Mouse (Mus musculus): ENCODE measurements around the gene Cebpb. TPM values are rescaled to one million over a fixed set of nuclear protein-coding genes. Genes with fewer than 3 reads are reported as not detected.

Gene Cebpb
- total and polyA plus RNA-seq, 3 experiments, result 9.9 to 10.7 TPM; not detected in 1

- TF ChIP-seq ZNF384 (IDR thresholded peaks at IDR 0.05; ENCODE audit: low read depth, low read length) (no peak), ZC3H11A (IDR thresholded peaks at IDR 0.05; ENCODE audit: low read depth, low read length) (no peak), MYC (IDR thresholded peaks at IDR 0.05; ENCODE audit: low read depth, low read length) (no peak), MEF2A (IDR thresholded peaks at IDR 0.05; ENCODE audit: extremely low read depth, insufficient replicate concordance, low read depth, low read length, poor library complexity, severe bottlenecking) (no peak)
- no peaks in the 10 kb centered on the region for H3K9me3 ChIP-seq (replicated peaks; ENCODE audit: insufficient read depth, low read length)
- no peaks in the 10 kb centered on the region for H3K27me3 ChIP-seq (ENCODE audit: control insufficient read depth in 1 of 2, insufficient read depth in 2 of 2, low read length in 2 of 2)
- peak overlapping the region; percentile 82 for H3K9ac ChIP-seq (ENCODE audit: control insufficient read depth, low read depth, low read length, poor library complexity, severe bottlenecking)
- peak overlapping the region; percentile 73 to 96; a peak in 3 of 4 replicates for H3K4me3 ChIP-seq (ENCODE audit: control insufficient read depth in 1 of 2, insufficient read depth in 1 of 2, low read depth in 2 of 2, low read length in 2 of 2)
- peaks cover 30% of the 10 kb centered on the region for H3K79me2 ChIP-seq (ENCODE audit: control insufficient read depth, insufficient read depth, low read length, poor library complexity)
- peaks cover 11 to 27% of the 10 kb centered on the region in 2 experiments for H3K4me1 ChIP-seq (ENCODE audit: control insufficient read depth in 1 of 2, insufficient read depth in 2 of 2, low read length in 2 of 2)
- no peak overlapping the region for H3K27ac ChIP-seq (ENCODE audit: control insufficient read depth, low read depth, low read length)
- DNase-seq (ENCODE audit: low read depth, low spot score), result peak; percentile 34
- H3K36me3 ChIP-seq (ENCODE audit: control insufficient read depth in 1 of 2, insufficient read depth in 2 of 2, low read length in 2 of 2), result peaks cover 2 to 19% of the 10 kb centered on the region in 2 experiments; a peak in 3 of 4 replicates
These were observed 603 bp upstream of the Cebpb start for GRCm38 (mm10) chr2:167688126-167688497.

GRCm38 (mm10) chr2:167689501-167690218, 945 bp downstream of the Cebpb start, which contains the start of gene Tmem189:
Gene Tmem189, minus strand, starts transcription at chr2:167689822.
- Histone ChIP-seq H3K27ac (ENCODE audit: control insufficient read depth, low read depth, low read length) (peak within 1 kb of the TSS; percentile 77), H3K79me2 (ENCODE audit: control insufficient read depth, insufficient read depth, low read length, poor library complexity) (peaks cover 30% of the 10 kb centered on the region), H3K9ac (ENCODE audit: control insufficient read depth, low read depth, low read length, poor library complexity, severe bottlenecking) (peak within 1 kb of the TSS; percentile 82), H3K4me3 (ENCODE audit: control insufficient read depth in 1 of 2, insufficient read depth in 1 of 2, low read depth in 2 of 2, low read length in 2 of 2) (peak within 1 kb of the TSS; percentile 73 to 96), H3K4me1 (ENCODE audit: control insufficient read depth in 1 of 2, insufficient read depth in 2 of 2, low read length in 2 of 2) (peaks cover 11 to 27% of the 10 kb centered on the region in 2 experiments), H3K9me3 (replicated peaks; ENCODE audit: insufficient read depth, low read length) (no peaks in the 10 kb centered on the region), H3K36me3 (ENCODE audit: control insufficient read depth in 1 of 2, insufficient read depth in 2 of 2, low read length in 2 of 2) (peaks cover 2 to 19% of the 10 kb centered on the region in 2 experiments; a peak in 3 of 4 replicates), H3K27me3 (ENCODE audit: control insufficient read depth in 1 of 2, insufficient read depth in 2 of 2, low read length in 2 of 2) (no peaks in the 10 kb centered on the region)
- DNase-seq (ENCODE audit: low read depth, low spot score), result peak; percentile 90
- no peak; the same call in 1 of the 2 replicates for TF ChIP-seq POLR2AphosphoS2 (IDR thresholded peaks at IDR 0.05; ENCODE audit: low read length)
- TF ChIP-seq ZMIZ1 (IDR thresholded peaks at IDR 0.05; ENCODE audit: low read depth, low read length), result no peak
- TF ChIP-seq MYC (IDR thresholded peaks at IDR 0.05; ENCODE audit: low read depth, low read length), result peak; percentile 98
- peak; percentile 68; the same call in 1 of the 2 replicates for TF ChIP-seq BHLHE40 (IDR thresholded peaks at IDR 0.05; ENCODE audit: borderline replicate concordance, low read depth, low read length)
- peak; percentile 70; the same call in 1 of the 2 replicates for TF ChIP-seq ETS1 (IDR thresholded peaks at IDR 0.05; ENCODE audit: low read depth, low read length)
- TF ChIP-seq USF1 (IDR thresholded peaks at IDR 0.05; ENCODE audit: low read depth, low read length), result peak; percentile 18; the same call in 1 of the 2 replicates
- peak; percentile 30; the same call in 1 of the 2 replicates for TF ChIP-seq TCF12 (IDR thresholded peaks at IDR 0.05; ENCODE audit: low read depth, low read length)
- TF ChIP-seq ZNF384 (IDR thresholded peaks at IDR 0.05; ENCODE audit: low read depth, low read length), result no peak
- no peak for TF ChIP-seq CHD1 (IDR thresholded peaks at IDR 0.05; ENCODE audit: low read depth, low read length)
- peak; percentile 93 for TF ChIP-seq MAX (IDR thresholded peaks at IDR 0.05; ENCODE audit: low read length)
- TF ChIP-seq GABPA (IDR thresholded peaks at IDR 0.05; ENCODE audit: low read depth, low read length), result no peak
- TF ChIP-seq CTCF (IDR thresholded peaks at IDR 0.05 in 2 of 3, conservative IDR thresholded peaks at IDR 0.05 in 1 of 3; ENCODE audit: control insufficient read depth in 1 of 3, insufficient read depth in 1 of 3, low read depth in 2 of 3, low read length in 3 of 3, poor library complexity in 1 of 3, severe bottlenecking in 1 of 3), result no peak
- TF ChIP-seq E2F4 (IDR thresholded peaks at IDR 0.05; ENCODE audit: borderline replicate concordance, low read depth, low read length), result no peak
- TF ChIP-seq TAL1 (IDR thresholded peaks at IDR 0.05; ENCODE audit: low read length), result no peak
- no peak for TF ChIP-seq MYB (IDR thresholded peaks at IDR 0.05; ENCODE audit: low read depth, low read length)
- no peak for TF ChIP-seq MAZ (IDR thresholded peaks at IDR 0.05; ENCODE audit: low read depth, low read length)
- no peak for TF ChIP-seq MEF2A (IDR thresholded peaks at IDR 0.05; ENCODE audit: extremely low read depth, insufficient replicate concordance, low read depth, low read length, poor library complexity, severe bottlenecking)
- no peak for TF ChIP-seq JUND (IDR thresholded peaks at IDR 0.05; ENCODE audit: low read depth, low read length)
- peak; percentile 51 for TF ChIP-seq NRF1 (IDR thresholded peaks at IDR 0.05; ENCODE audit: insufficient read depth, low read depth, low read length, poor library complexity, severe bottlenecking)
- peak; percentile 63 for TF ChIP-seq TBP (IDR thresholded peaks at IDR 0.05; ENCODE audit: low read depth, low read length)
- no peak for TF ChIP-seq ELF1 (IDR thresholded peaks at IDR 0.05; ENCODE audit: low read depth, low read length)
- TF ChIP-seq CHD2 (IDR thresholded peaks at IDR 0.05; ENCODE audit: low read length), result no peak
- TF ChIP-seq RAD21 (IDR thresholded peaks at IDR 0.05; ENCODE audit: low read depth, low read length), result no peak
- peak; percentile 93 for TF ChIP-seq SIN3A (IDR thresholded peaks at IDR 0.05; ENCODE audit: low read length)
- peak; percentile 47 for TF ChIP-seq NELFE (IDR thresholded peaks at IDR 0.05; ENCODE audit: low read depth, low read length)
- TF ChIP-seq GATA1 (IDR thresholded peaks at IDR 0.05; ENCODE audit: low read depth, low read length), result no peak
- TF ChIP-seq SMC3 (IDR thresholded peaks at IDR 0.05; ENCODE audit: low read depth, low read length), result no peak
- peak; percentile 15 to 54; a peak in 3 of 4 replicates for TF ChIP-seq EP300 (IDR thresholded peaks at IDR 0.05; ENCODE audit: low read depth in 1 of 2, low read length in 2 of 2)
- TF ChIP-seq UBTF (IDR thresholded peaks at IDR 0.05; ENCODE audit: borderline replicate concordance, insufficient read depth, low read depth, low read length), result no peak

All from MEL (cell line).